Mouse (Mus musculus): ENCODE results near the gene Kpna3.

GRCm38 (mm10) chr14:61455571-61455970 is 15.9 kb upstream of the Kpna3 start:
- TF ChIP-seq EP300 (IDR thresholded peaks at IDR 0.05; ENCODE audit: insufficient read depth, low read depth, low read length) (no peak), CTCF (IDR thresholded peaks at IDR 0.05; ENCODE audit: low read depth, low read length) (no peak)

All from ES-Bruce4 (cell line).